Mouse (Mus musculus): Measurements from ENCODE around the gene Tsku. TPM values are rescaled to one million over a fixed set of nuclear protein-coding genes. Genes with fewer than 3 reads are reported as not detected.

Tsku gene
- total RNA-seq, 1 experiment from 2014 or later: not detected

- ATAC-seq (replicated peaks; ENCODE audit: low read depth, poor library complexity, severe bottlenecking): no peak
Observed at GRCm38 (mm10) chr7:98330375-98331002, 30.6 kb downstream of the Tsku start.

GRCm38 (mm10) chr7:98329651-98330374 is 31.3 kb downstream of the Tsku start:
- peak; percentile 82 for ATAC-seq (replicated peaks; ENCODE audit: low read depth, poor library complexity, severe bottlenecking)

- no peak for ATAC-seq (replicated peaks; ENCODE audit: low read depth, poor library complexity, severe bottlenecking)
Observed at GRCm38 (mm10) chr7:98328311-98328710, 32.8 kb downstream of the Tsku start.

- ATAC-seq (replicated peaks; ENCODE audit: low read depth, poor library complexity, severe bottlenecking): no peak
Observed at GRCm38 (mm10) chr7:98326051-98326450, 35.1 kb downstream of the Tsku start.

GRCm38 (mm10) chr7:98324228-98324627 is 36.9 kb downstream of the Tsku start:
- ATAC-seq (replicated peaks; ENCODE audit: low read depth, poor library complexity, severe bottlenecking): no peak

GRCm38 (mm10) chr7:98323288-98324019 is 37.7 kb downstream of the Tsku start:
- peak; percentile 53; the same call in 1 of the 2 replicates for ATAC-seq (replicated peaks; ENCODE audit: low read depth, poor library complexity, severe bottlenecking)

- ATAC-seq (replicated peaks; ENCODE audit: low read depth, poor library complexity, severe bottlenecking): peak; percentile 59
Observed at GRCm38 (mm10) chr7:98322415-98322814, 38.7 kb downstream of the Tsku start.

GRCm38 (mm10) chr7:98321083-98321482 is 40.0 kb downstream of the Tsku start, which contains the start of gene Acer3:
Acer3 (minus strand) TSS chr7:98321208.
- ATAC-seq (replicated peaks; ENCODE audit: low read depth, poor library complexity, severe bottlenecking): no peak

- ATAC-seq (replicated peaks; ENCODE audit: low read depth, poor library complexity, severe bottlenecking): no peak
Observed at GRCm38 (mm10) chr7:98320006-98320556, 41.0 kb downstream of the Tsku start.

- no peak for ATAC-seq (replicated peaks; ENCODE audit: low read depth, poor library complexity, severe bottlenecking)
Observed at GRCm38 (mm10) chr7:98316568-98316967, 44.6 kb downstream of the Tsku start.

- no peak for ATAC-seq (replicated peaks; ENCODE audit: low read depth, poor library complexity, severe bottlenecking)
Observed at GRCm38 (mm10) chr7:98315087-98315486, 46.0 kb downstream of the Tsku start.

- no peak for ATAC-seq (replicated peaks; ENCODE audit: low read depth, poor library complexity, severe bottlenecking)
Observed at GRCm38 (mm10) chr7:98312185-98312920, 48.8 kb downstream of the Tsku start.

- ATAC-seq (replicated peaks; ENCODE audit: low read depth, poor library complexity, severe bottlenecking): no peak
Observed at GRCm38 (mm10) chr7:98310266-98310665, 50.9 kb downstream of the Tsku start.

GRCm38 (mm10) chr7:98309219-98310030 is 51.7 kb downstream of the Tsku start:
- ATAC-seq (replicated peaks; ENCODE audit: low read depth, poor library complexity, severe bottlenecking): peak; percentile 98

- ATAC-seq (replicated peaks; ENCODE audit: low read depth, poor library complexity, severe bottlenecking): no peak
Observed at GRCm38 (mm10) chr7:98308607-98309218, 52.4 kb downstream of the Tsku start.

- ATAC-seq (replicated peaks; ENCODE audit: low read depth, poor library complexity, severe bottlenecking): no peak
Observed at GRCm38 (mm10) chr7:98307921-98308606, 53.1 kb downstream of the Tsku start.

GRCm38 (mm10) chr7:98307411-98307810 is 53.7 kb downstream of the Tsku start:
- no peak for ATAC-seq (replicated peaks; ENCODE audit: low read depth, poor library complexity, severe bottlenecking)
